Mouse (Mus musculus): ENCODE results near the gene Slc8b1. TPM values are rescaled to one million over a fixed set of nuclear protein-coding genes. Genes with fewer than 3 reads are reported as not detected.

The Slc8b1 gene
- polyA plus RNA-seq, 1 experiment from 2014 or later, result 8.6 TPM

GRCm38 (mm10) chr5:120555871-120556270 is 44.9 kb downstream of the Slc8b1 start:
- H3K27ac ChIP-seq (ENCODE audit: low read length), result no peak overlapping the region
- no peak overlapping the region for H3K4me2 ChIP-seq (ENCODE audit: low read depth, low read length)
- H3K4me1 ChIP-seq (ENCODE audit: control insufficient read depth, insufficient read depth, low read length), result peaks cover 25% of the 10 kb centered on the region
- ATAC-seq (ENCODE audit: insufficient read depth, low FRiP score), result no peak
- H3K4me3 ChIP-seq (replicated peaks; ENCODE audit: low read length), result no peak overlapping the region
- H3K36me3 ChIP-seq (ENCODE audit: control insufficient read depth, insufficient read depth, low read length), result peaks cover 13% of the 10 kb centered on the region
- no peaks in the 10 kb centered on the region for H3K9me3 ChIP-seq (replicated peaks; ENCODE audit: control insufficient read depth, low read length)
- no peak overlapping the region for H3K9ac ChIP-seq (ENCODE audit: low read length)
- no peaks in the 10 kb centered on the region for H3K27me3 ChIP-seq (ENCODE audit: control insufficient read depth, insufficient read depth, low read length)
- WGBS, result 87% methylated on average over 24 of the region's 24 CpGs

GRCm38 (mm10) chr5:120558041-120558440 is 47.1 kb downstream of the Slc8b1 start:
- Histone ChIP-seq H3K4me2 (ENCODE audit: low read depth, low read length) (no peak overlapping the region), H3K4me1 (ENCODE audit: control insufficient read depth, insufficient read depth, low read length) (peaks cover 34% of the 10 kb centered on the region), H3K36me3 (ENCODE audit: control insufficient read depth, insufficient read depth, low read length) (peaks cover 10% of the 10 kb centered on the region), H3K27ac (ENCODE audit: low read length) (no peak overlapping the region), H3K4me3 (replicated peaks; ENCODE audit: low read length) (no peak overlapping the region), H3K27me3 (ENCODE audit: control insufficient read depth, insufficient read depth, low read length) (no peaks in the 10 kb centered on the region), H3K9ac (ENCODE audit: low read length) (no peak overlapping the region), H3K9me3 (replicated peaks; ENCODE audit: control insufficient read depth, low read length) (no peaks in the 10 kb centered on the region)
- ATAC-seq (ENCODE audit: insufficient read depth, low FRiP score), result no peak
- 66% methylated on average over 8 of the region's 8 CpGs for WGBS

- H3K36me3 ChIP-seq (ENCODE audit: control insufficient read depth, insufficient read depth, low read length), result peaks cover 7% of the 10 kb centered on the region
- no peak overlapping the region for H3K4me3 ChIP-seq (replicated peaks; ENCODE audit: low read length)
- peaks cover 40% of the 10 kb centered on the region for H3K4me1 ChIP-seq (ENCODE audit: control insufficient read depth, insufficient read depth, low read length)
- no peak overlapping the region for H3K27ac ChIP-seq (ENCODE audit: low read length)
- no peak for ATAC-seq (ENCODE audit: insufficient read depth, low FRiP score)
- no peaks in the 10 kb centered on the region for H3K27me3 ChIP-seq (ENCODE audit: control insufficient read depth, insufficient read depth, low read length)
- H3K9ac ChIP-seq (ENCODE audit: low read length), result peak overlapping the region; percentile 52
- WGBS, result 48% methylated on average over 14 of the region's 14 CpGs
- H3K9me3 ChIP-seq (replicated peaks; ENCODE audit: control insufficient read depth, low read length), result no peaks in the 10 kb centered on the region
- H3K4me2 ChIP-seq (ENCODE audit: low read depth, low read length), result peak overlapping the region; percentile 23; the same call in 1 of the 2 replicates
Measured at GRCm38 (mm10) chr5:120558762-120559161, 47.8 kb downstream of the Slc8b1 start.

- Histone ChIP-seq H3K4me1 (ENCODE audit: control insufficient read depth, insufficient read depth, low read length) (peaks cover 52% of the 10 kb centered on the region), H3K36me3 (ENCODE audit: control insufficient read depth, insufficient read depth, low read length) (no peaks in the 10 kb centered on the region), H3K9ac (ENCODE audit: low read length) (peak overlapping the region; percentile 49), H3K4me3 (replicated peaks; ENCODE audit: low read length) (peak overlapping the region; percentile 18), H3K27ac (ENCODE audit: low read length) (peak overlapping the region; percentile 86), H3K4me2 (ENCODE audit: low read depth, low read length) (peak overlapping the region; percentile 45), H3K9me3 (replicated peaks; ENCODE audit: control insufficient read depth, low read length) (no peaks in the 10 kb centered on the region), H3K27me3 (ENCODE audit: control insufficient read depth, insufficient read depth, low read length) (no peaks in the 10 kb centered on the region)
- no peak for ATAC-seq (ENCODE audit: insufficient read depth, low FRiP score)
- 40% methylated on average over 9 of the region's 9 CpGs for WGBS
Measured at GRCm38 (mm10) chr5:120560129-120560615, 49.2 kb downstream of the Slc8b1 start.

- H3K4me2 ChIP-seq (ENCODE audit: low read depth, low read length), result peak overlapping the region; percentile 45
- 6% methylated on average over 16 of the region's 16 CpGs for WGBS
- ATAC-seq (ENCODE audit: insufficient read depth, low FRiP score), result peak; percentile 53
- H3K9ac ChIP-seq (ENCODE audit: low read length), result peak overlapping the region; percentile 56
- H3K27me3 ChIP-seq (ENCODE audit: control insufficient read depth, insufficient read depth, low read length), result no peaks in the 10 kb centered on the region
- peak overlapping the region; percentile 9 for H3K4me3 ChIP-seq (replicated peaks; ENCODE audit: low read length)
- H3K4me1 ChIP-seq (ENCODE audit: control insufficient read depth, insufficient read depth, low read length), result peaks cover 58% of the 10 kb centered on the region
- peak overlapping the region; percentile 86 for H3K27ac ChIP-seq (ENCODE audit: low read length)
- H3K9me3 ChIP-seq (replicated peaks; ENCODE audit: control insufficient read depth, low read length), result no peaks in the 10 kb centered on the region
- H3K36me3 ChIP-seq (ENCODE audit: control insufficient read depth, insufficient read depth, low read length), result no peaks in the 10 kb centered on the region
Measured at GRCm38 (mm10) chr5:120560616-120561311, 49.8 kb downstream of the Slc8b1 start.

- ATAC-seq (ENCODE audit: insufficient read depth, low FRiP score), result peak; percentile 74
- H3K27me3 ChIP-seq (ENCODE audit: control insufficient read depth, insufficient read depth, low read length), result no peaks in the 10 kb centered on the region
- H3K4me2 ChIP-seq (ENCODE audit: low read depth, low read length), result peak overlapping the region; percentile 16; the same call in 1 of the 2 replicates
- H3K9ac ChIP-seq (ENCODE audit: low read length), result peak overlapping the region; percentile 59
- WGBS, result 26% methylated on average over 28 of the region's 28 CpGs
- no peak overlapping the region for H3K4me3 ChIP-seq (replicated peaks; ENCODE audit: low read length)
- peak overlapping the region; percentile 94 for H3K27ac ChIP-seq (ENCODE audit: low read length)
- H3K9me3 ChIP-seq (replicated peaks; ENCODE audit: control insufficient read depth, low read length), result no peaks in the 10 kb centered on the region
- peaks cover 80% of the 10 kb centered on the region for H3K4me1 ChIP-seq (ENCODE audit: control insufficient read depth, insufficient read depth, low read length)
- H3K36me3 ChIP-seq (ENCODE audit: control insufficient read depth, insufficient read depth, low read length), result no peaks in the 10 kb centered on the region
Measured at GRCm38 (mm10) chr5:120562956-120563913, 52.3 kb downstream of the Slc8b1 start.

GRCm38 (mm10) chr5:120563914-120564311 is 52.9 kb downstream of the Slc8b1 start:
- H3K27ac ChIP-seq (ENCODE audit: low read length), result peak overlapping the region; percentile 94
- no peak overlapping the region for H3K4me3 ChIP-seq (replicated peaks; ENCODE audit: low read length)
- 21% methylated on average over 4 of the region's 4 CpGs for WGBS
- H3K9ac ChIP-seq (ENCODE audit: low read length), result no peak overlapping the region
- H3K4me1 ChIP-seq (ENCODE audit: control insufficient read depth, insufficient read depth, low read length), result peaks cover 80% of the 10 kb centered on the region
- peak overlapping the region; percentile 16; the same call in 1 of the 2 replicates for H3K4me2 ChIP-seq (ENCODE audit: low read depth, low read length)
- no peaks in the 10 kb centered on the region for H3K36me3 ChIP-seq (ENCODE audit: control insufficient read depth, insufficient read depth, low read length)
- H3K9me3 ChIP-seq (replicated peaks; ENCODE audit: control insufficient read depth, low read length), result no peaks in the 10 kb centered on the region
- ATAC-seq (ENCODE audit: insufficient read depth, low FRiP score), result no peak
- no peaks in the 10 kb centered on the region for H3K27me3 ChIP-seq (ENCODE audit: control insufficient read depth, insufficient read depth, low read length)

GRCm38 (mm10) chr5:120565171-120565905 is 54.4 kb downstream of the Slc8b1 start:
- Histone ChIP-seq H3K27ac (ENCODE audit: low read length) (peak overlapping the region; percentile 74), H3K4me2 (ENCODE audit: low read depth, low read length) (no peak overlapping the region), H3K36me3 (ENCODE audit: control insufficient read depth, insufficient read depth, low read length) (no peaks in the 10 kb centered on the region), H3K4me3 (replicated peaks; ENCODE audit: low read length) (no peak overlapping the region), H3K9ac (ENCODE audit: low read length) (peak overlapping the region; percentile 47), H3K9me3 (replicated peaks; ENCODE audit: control insufficient read depth, low read length) (no peaks in the 10 kb centered on the region), H3K4me1 (ENCODE audit: control insufficient read depth, insufficient read depth, low read length) (peaks cover 79% of the 10 kb centered on the region), H3K27me3 (ENCODE audit: control insufficient read depth, insufficient read depth, low read length) (no peaks in the 10 kb centered on the region)
- ATAC-seq (ENCODE audit: insufficient read depth, low FRiP score), result no peak
- 39% methylated on average over 15 of the region's 15 CpGs for WGBS

Measured in stomach, embryonic 16.5 days (tissue).